Mouse (Mus musculus) ES-E14 (cell line): Measurements from ENCODE around the gene Casp7. TPM values are rescaled to one million over a fixed set of nuclear protein-coding genes. Genes with fewer than 3 reads are reported as not detected.

Experiments
- DNase-seq: peaks from one replicate; pipeline ENCODE4 v3.0.0-alpha.2; 2013; ENCODE audit warnings: low read depth, low spot score
- H3K27ac ChIP-seq: 2 replicates; pipeline ENCODE4 v1.5.1; 2012; ENCODE audit warnings: low read depth, mild to moderate bottlenecking, low read length, moderate library complexity, mixed read lengths; ENCODE audit not compliant: poor library complexity, insufficient read depth, severe bottlenecking
- H3K36me3 ChIP-seq: 2 replicates; pipeline ENCODE4 v1.6.1; 2012; ENCODE audit warnings: mild to moderate bottlenecking, low read length, moderate library complexity, mixed read lengths; ENCODE audit not compliant: control insufficient read depth, poor library complexity, insufficient read depth, severe bottlenecking
- H3K4me1 ChIP-seq, 2 experiments: fragments of 150-350 bp in 1 of 2; sonication (generic) in 1 of 2; 2 replicates each; pipeline ENCODE4 v1.6.1; 2012; ENCODE audit warnings: low read length in 2 of 2, mild to moderate bottlenecking in 1 of 2, mixed read lengths in 1 of 2; ENCODE audit not compliant: control insufficient read depth in 2 of 2, insufficient read depth in 2 of 2, poor library complexity in 1 of 2
- H3K4me3 ChIP-seq, 2 experiments: fragments of 150-350 bp in 1 of 2; sonication (generic) in 1 of 2; 2 replicates each; pipeline ENCODE4 v1.5.1; 2012; ENCODE audit warnings: low read length in 2 of 2, low read depth in 1 of 2, mild to moderate bottlenecking in 1 of 2, mixed read lengths in 1 of 2; ENCODE audit not compliant: insufficient read depth in 1 of 2, poor library complexity in 1 of 2, severe bottlenecking in 1 of 2
- H3K9ac ChIP-seq: 2 replicates; pipeline ENCODE4 v1.6.1; 2012; ENCODE audit warnings: low read depth, mild to moderate bottlenecking, low read length, mixed read lengths; ENCODE audit not compliant: poor library complexity, insufficient read depth, severe bottlenecking
- H3K9me3 ChIP-seq: fragments of 150-350 bp; sonication (generic); 2 replicates; pipeline ENCODE4 v1.6.1; 2012; ENCODE audit warnings: low read depth, mild to moderate bottlenecking, low read length; ENCODE audit not compliant: control insufficient read depth, insufficient read depth
- CHD2 ChIP-seq: IDR thresholded peaks from 2 replicates; pipeline ENCODE4 v1.6.1; 2014; ENCODE audit warnings: mild to moderate bottlenecking, low read depth, low read length, inconsistent platforms
- HCFC1 ChIP-seq: IDR thresholded peaks from 2 replicates; pipeline ENCODE4 v1.6.1; 2012; ENCODE audit warnings: low read length, inconsistent platforms, borderline replicate concordance; ENCODE audit not compliant: insufficient read depth
- MAFK ChIP-seq: IDR thresholded peaks from 2 replicates; pipeline ENCODE4 v1.6.1; 2014; ENCODE audit warnings: mild to moderate bottlenecking, low read depth, low read length, inconsistent platforms; ENCODE audit not compliant: insufficient read depth
- ZC3H11A ChIP-seq: IDR thresholded peaks from 2 replicates; pipeline ENCODE4 v1.6.1; 2012; ENCODE audit warnings: low read depth, mild to moderate bottlenecking, inconsistent platforms, low read length, borderline replicate concordance
- ZNF384 ChIP-seq: IDR thresholded peaks from 2 replicates; pipeline ENCODE4 v1.6.1; 2012; ENCODE audit warnings: low read depth, low read length, inconsistent platforms
- in situ Hi-C, 2 experiments: fragments of 600-800 bp; cut with MboI; formaldehyde crosslinking; loops; one replicate each; pipeline ENCODE4 v1.15.1; 2025; ENCODE audit warnings: low sequenced_read_pairs in 2 of 2, inconsistent platforms in 1 of 2; ENCODE audit not compliant: unreplicated experiment in 2 of 2
- total RNA-seq: library from RNA; depleted of rRNA; stranded (reverse); fragments of 300-350 nt; gene quantifications from 2 replicates; pipeline ENCODE4 v1.2.3, GENCODE M21; 2012

Gene Casp7
- total RNA-seq, 1 experiment: 7.1 TPM

DNA sequence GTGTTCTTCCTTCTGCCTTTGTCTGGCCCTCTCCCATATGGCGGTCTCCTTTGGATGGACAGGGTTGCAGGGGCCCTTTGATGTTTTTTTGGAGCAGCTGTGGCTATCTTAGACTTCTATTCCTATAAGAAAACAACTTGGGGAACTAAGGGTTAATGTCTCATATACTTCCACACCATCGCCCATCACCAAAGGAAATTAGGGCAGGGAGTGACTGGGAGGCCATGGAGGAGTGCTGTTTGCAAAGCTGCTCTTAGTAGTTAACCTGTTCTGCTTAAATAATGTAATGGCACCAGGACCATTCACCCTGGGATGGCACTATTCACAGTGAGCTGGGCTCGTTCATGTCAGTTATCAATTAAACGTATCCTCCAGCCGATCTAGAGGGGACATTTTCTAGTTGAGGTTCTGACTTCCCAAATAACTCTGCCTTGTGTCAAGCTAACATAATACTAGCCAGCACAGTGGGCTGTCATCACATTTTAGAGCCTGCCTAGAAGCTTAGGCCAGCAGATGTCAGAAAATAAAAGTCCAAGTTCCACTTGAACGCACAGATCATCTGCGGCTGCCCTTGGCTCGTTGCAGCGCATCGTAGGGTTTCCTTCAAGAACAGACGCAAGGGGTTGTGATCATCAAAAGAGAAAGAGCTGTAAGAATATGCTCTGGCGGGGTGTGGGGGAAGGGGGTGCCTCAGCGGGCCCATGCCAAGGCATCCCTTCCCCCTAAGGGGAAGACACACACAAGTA lies 87.9 kb downstream of the Casp7 start:
- no peak for DNase-seq
- in situ Hi-C loops: no loop called here
- no peaks in the 10 kb centered on the region for H3K36me3 ChIP-seq
- no peak overlapping the region for H3K27ac ChIP-seq
- no peak for TF ChIP-seq CHD2
- no peak for TF ChIP-seq ZNF384
- TF ChIP-seq MAFK: no peak
- no peak for TF ChIP-seq ZC3H11A
- no peak for TF ChIP-seq HCFC1
- no peaks in the 10 kb centered on the region; a peak in 2 of 4 replicates for H3K4me1 ChIP-seq
- no peak overlapping the region for H3K9ac ChIP-seq
- 0 out of 4 replicates have a peak overlapping the region, but pooled peaks of 1 of the 2 experiments have one; percentile 17 for H3K4me3 ChIP-seq
- no peaks in the 10 kb centered on the region for H3K9me3 ChIP-seq

DNA sequence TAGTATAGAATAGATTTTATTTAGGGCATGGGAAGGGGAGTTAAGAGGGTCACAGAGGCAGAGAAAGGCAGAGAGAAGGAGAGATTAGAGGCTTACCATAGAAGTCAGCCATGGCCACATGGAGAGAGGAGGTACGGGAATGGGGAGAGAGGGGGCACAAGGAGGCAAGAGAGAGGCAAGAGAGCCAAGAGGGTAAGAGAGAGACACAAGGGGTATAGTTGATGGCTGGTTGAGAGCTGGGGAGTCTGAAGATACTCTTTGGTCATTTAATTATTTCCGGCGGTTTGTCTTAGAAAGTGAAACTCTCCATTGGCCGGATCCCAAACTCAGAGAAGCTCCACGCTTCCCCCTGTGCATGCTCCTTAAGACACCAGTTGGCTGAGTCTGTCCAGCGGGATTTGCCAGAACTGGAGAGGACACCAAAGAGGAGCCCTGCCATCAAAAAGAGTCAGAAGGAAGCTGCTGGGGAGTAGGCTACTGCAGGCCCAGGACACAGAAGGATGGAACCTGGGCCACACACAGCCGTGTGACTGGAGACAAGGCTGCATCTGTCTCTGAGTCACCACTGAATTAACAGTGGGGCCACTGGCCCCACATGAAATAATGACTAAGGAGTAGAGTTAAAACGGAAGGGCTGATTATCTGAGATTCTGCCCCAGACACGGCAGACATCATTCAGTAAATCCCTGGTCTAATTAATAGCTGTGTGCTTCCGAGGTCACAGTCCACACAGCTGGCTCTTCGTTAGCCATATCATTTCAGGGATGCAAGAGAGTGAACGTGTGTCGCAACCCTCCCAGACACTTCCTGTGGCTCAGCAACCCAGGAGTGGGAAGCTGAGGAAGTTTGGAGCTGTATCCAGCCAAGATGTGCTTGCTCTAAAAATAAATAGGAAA lies 88.7 kb downstream of the Casp7 start:
- no peak for DNase-seq
- in situ Hi-C loops: no loop called here
- TF ChIP-seq ZNF384: no peak
- no peak for TF ChIP-seq ZC3H11A
- no peak for TF ChIP-seq MAFK
- TF ChIP-seq HCFC1: no peak
- no peak for TF ChIP-seq CHD2
- Histone ChIP-seq H3K4me1 (no peaks in the 10 kb centered on the region; a peak in 2 of 4 replicates), H3K27ac (no peak overlapping the region), H3K9ac (no peak overlapping the region), H3K4me3 (0 out of 4 replicates have a peak overlapping the region, but pooled peaks of 1 of the 2 experiments have one; percentile 17), H3K9me3 (no peaks in the 10 kb centered on the region), H3K36me3 (no peaks in the 10 kb centered on the region)

DNA sequence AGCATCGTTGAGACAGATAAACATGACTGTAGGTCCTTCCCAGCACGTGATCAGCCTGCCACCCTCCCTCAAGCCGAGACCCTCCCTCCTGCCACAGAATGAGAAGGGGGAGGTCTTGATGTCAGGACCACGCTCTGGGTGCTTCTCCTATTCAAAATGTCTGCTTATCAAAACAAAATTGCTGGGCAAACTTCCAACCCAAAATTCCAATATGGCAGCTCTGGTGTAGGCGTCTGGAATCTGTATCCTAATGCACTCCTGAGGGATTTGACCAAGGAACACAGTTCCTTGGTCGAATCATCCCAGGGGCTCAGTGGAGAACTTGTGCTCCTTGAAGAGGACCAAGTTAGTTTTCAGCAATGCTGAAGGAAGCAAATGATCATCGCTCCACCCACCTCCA lies 90.0 kb downstream of the Casp7 start:
- no peaks in the 10 kb centered on the region for H3K36me3 ChIP-seq
- no peaks in the 10 kb centered on the region for H3K9me3 ChIP-seq
- in situ Hi-C loops: no loop called here
- H3K4me1 ChIP-seq: no peaks in the 10 kb centered on the region; a peak in 2 of 4 replicates
- TF ChIP-seq MAFK: no peak
- no peak for TF ChIP-seq HCFC1
- no peak for TF ChIP-seq ZC3H11A
- H3K4me3 ChIP-seq: no peak overlapping the region
- H3K27ac ChIP-seq: no peak overlapping the region
- no peak overlapping the region for H3K9ac ChIP-seq
- DNase-seq: no peak

DNA sequence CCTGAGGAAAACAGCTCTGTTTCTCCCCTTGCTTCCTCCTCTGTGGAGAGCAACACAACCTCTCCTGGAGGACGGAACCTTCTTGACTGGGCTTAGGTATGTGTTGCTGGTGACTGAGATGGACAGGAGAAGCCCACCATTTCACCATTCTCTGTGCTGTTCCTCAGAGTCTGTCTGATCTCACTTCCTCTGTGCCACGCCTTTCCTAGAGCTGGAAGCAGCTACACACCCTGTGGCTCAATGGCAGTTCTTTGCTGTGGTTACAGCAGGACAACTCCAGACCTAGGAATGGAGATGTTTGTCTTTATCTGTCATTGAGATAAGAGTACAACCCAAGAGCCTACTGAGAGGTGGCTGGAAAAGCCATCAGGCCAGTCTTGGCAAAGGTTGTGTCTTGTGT lies 90.4 kb downstream of the Casp7 start:
- DNase-seq: no peak
- in situ Hi-C loops: no loop called here

More for the DNA sequence above, 90.4 kb downstream of the Casp7 start:
- Histone ChIP-seq H3K9me3 (no peaks in the 10 kb centered on the region), H3K36me3 (no peaks in the 10 kb centered on the region), H3K4me1 (no peaks in the 10 kb centered on the region; a peak in 2 of 4 replicates), H3K4me3 (no peak overlapping the region), H3K9ac (no peak overlapping the region), H3K27ac (no peak overlapping the region)
- no peak for TF ChIP-seq CHD2
- TF ChIP-seq ZC3H11A: no peak
- no peak for TF ChIP-seq HCFC1
- no peak for TF ChIP-seq MAFK
- TF ChIP-seq ZNF384: no peak
